Mouse (Mus musculus) embryonic facial prominence, embryonic 11.5 days (tissue): ENCODE results near the gene Zfp72. TPM values are rescaled to one million over a fixed set of nuclear protein-coding genes. Genes with fewer than 3 reads are reported as not detected.
A peak's percentile ranks its signal among the peaks of the same experiment; 100 is the strongest.

Source experiments
- ATAC-seq: fragments of 200-750 bp; cut with Nextera tagmentation; replicated peaks from 2 replicates; pipeline ENCODE4 v1.8.0; 2017; ENCODE audit warnings: low read depth; ENCODE audit not compliant: insufficient number of reproducible peaks, low FRiP score, low TSS enrichment
- DNase-seq: peaks from one replicate; pipeline ENCODE4 v3.0.0-alpha.2; 2015; ENCODE audit warnings: low spot score
- H3K27ac ChIP-seq: fragments of 300-500 bp; sonication (generic); replicated peaks from 2 replicates; pipeline ENCODE4 v1.5.1; 2014; ENCODE audit warnings: mild to moderate bottlenecking, low read depth, low read length, control low read depth
- H3K27me3 ChIP-seq: fragments of 300-500 bp; sonication (generic); 2 replicates; pipeline ENCODE4 v1.6.1; 2014; ENCODE audit warnings: mild to moderate bottlenecking, low read length, moderate library complexity, mixed read lengths; ENCODE audit not compliant: control insufficient read depth, insufficient read depth
- H3K36me3 ChIP-seq: fragments of 300-500 bp; sonication (generic); replicated peaks from 2 replicates; pipeline ENCODE4 v1.6.1; 2014; ENCODE audit warnings: low read depth, mild to moderate bottlenecking, low read length, moderate library complexity, mixed read lengths; ENCODE audit not compliant: control insufficient read depth, insufficient read depth
- H3K4me1 ChIP-seq: fragments of 300-500 bp; sonication (generic); 2 replicates; pipeline ENCODE4 v1.6.1; 2014; ENCODE audit warnings: low read length, mixed read lengths; ENCODE audit not compliant: control insufficient read depth, insufficient read depth
- H3K4me2 ChIP-seq: fragments of 300-500 bp; sonication (generic); 2 replicates; pipeline ENCODE4 v1.6.1; 2014; ENCODE audit warnings: low read depth, mild to moderate bottlenecking, control low read depth, low read length, moderate library complexity
- H3K4me3 ChIP-seq: fragments of 300-500 bp; sonication (generic); 2 replicates; pipeline ENCODE4 v1.5.1; 2014; ENCODE audit warnings: low read depth, low read length, control low read depth
- H3K9ac ChIP-seq: fragments of 300-500 bp; sonication (generic); replicated peaks from 2 replicates; pipeline ENCODE4 v1.6.1; 2014; ENCODE audit warnings: mild to moderate bottlenecking, control low read depth, low read length
- H3K9me3 ChIP-seq: fragments of 300-500 bp; sonication (generic); replicated peaks from 2 replicates; pipeline ENCODE4 v1.6.1; 2016; ENCODE audit warnings: mild to moderate bottlenecking, low read length, inconsistent platforms, mixed read lengths; ENCODE audit not compliant: control insufficient read depth
- WGBS: fragments of 180-500 bp; shearing (Covaris S2); extraction: QIAGEN DNeasy Blood & Tissue Kit; methylation state at CpG from one replicate; pipeline ENCODE4 v1.1.7; 2014; 5-methylcytosine and 5-hydroxymethylcytosine counted together
- polyA plus RNA-seq: library from polyadenylated mRNA; unstranded; fragments of >200 nt; fragmentation: Nextera tagmentation; extraction: Ambion mirVana; gene quantifications from 2 replicates; pipeline ENCODE4 v1.2.1, GENCODE M21; 2014

Zfp72 gene
- polyA plus RNA-seq, 1 experiment from 2014 or later = 8.4 TPM

DNA sequence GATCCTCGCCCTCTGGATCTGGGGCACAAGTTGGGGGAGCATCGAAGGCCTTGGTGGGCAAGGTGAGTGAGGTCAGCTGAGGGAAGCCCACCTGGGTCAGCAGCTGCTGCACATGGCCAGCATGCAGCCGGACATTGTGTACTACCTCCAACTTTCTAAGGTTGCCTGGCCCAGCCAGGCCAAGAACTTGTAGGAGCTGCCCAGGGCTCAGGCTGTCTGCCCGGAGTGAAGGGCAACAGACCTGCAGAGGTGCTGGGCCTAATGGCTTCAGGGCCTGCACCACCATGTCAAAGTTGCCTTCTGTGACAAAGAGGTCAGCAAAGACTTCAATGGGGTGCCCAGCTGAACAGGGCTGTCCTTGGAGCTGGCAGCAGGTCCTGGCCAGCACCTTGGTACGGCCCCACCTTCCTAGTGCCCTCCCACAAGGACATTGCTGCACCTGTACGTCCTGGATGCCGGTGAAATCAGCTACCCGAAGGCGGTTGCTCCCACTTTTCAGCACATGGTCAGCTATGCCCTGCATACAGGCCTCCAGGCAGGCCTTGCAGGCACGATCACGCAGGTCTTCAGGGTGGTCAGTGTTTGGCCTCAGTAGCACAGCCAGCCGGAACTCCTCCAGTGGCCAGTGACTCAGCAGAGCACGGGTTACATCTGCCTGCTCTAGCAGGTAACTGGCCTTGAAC, 27.3 kb downstream of the Zfp72 start:
- Histone ChIP-seq H3K4me2 (no peak overlapping the region), H3K27ac (no peak overlapping the region), H3K9me3 (no peaks in the 10 kb centered on the region), H3K36me3 (no peaks in the 10 kb centered on the region; the same call in 1 of the 2 replicates), H3K27me3 (no peaks in the 10 kb centered on the region), H3K4me1 (no peaks in the 10 kb centered on the region), H3K9ac (no peak overlapping the region), H3K4me3 (no peak overlapping the region)
- ATAC-seq = peak; percentile 46; the same call in 1 of the 2 replicates
- WGBS = 87% methylated on average over 13 of the region's 13 CpGs
- DNase-seq = no peak

- Histone ChIP-seq H3K4me1 (no peaks in the 10 kb centered on the region), H3K9ac (no peak overlapping the region), H3K27me3 (no peaks in the 10 kb centered on the region), H3K4me3 (no peak overlapping the region), H3K9me3 (no peaks in the 10 kb centered on the region), H3K4me2 (no peak overlapping the region), H3K27ac (no peak overlapping the region), H3K36me3 (no peaks in the 10 kb centered on the region; the same call in 1 of the 2 replicates)
- ATAC-seq = no peak
- 80% methylated on average over 2 of the region's 2 CpGs for WGBS
- no peak for DNase-seq
Observed at GRCm38 (mm10) chr13:74362218-74362617, 28.4 kb downstream of the Zfp72 start.

GRCm38 (mm10) chr13:74356491-74356890, 34.1 kb downstream of the Zfp72 start:
- Histone ChIP-seq H3K4me3 (no peak overlapping the region), H3K4me1 (no peaks in the 10 kb centered on the region), H3K9me3 (no peaks in the 10 kb centered on the region), H3K27ac (no peak overlapping the region), H3K27me3 (no peaks in the 10 kb centered on the region), H3K9ac (no peak overlapping the region), H3K4me2 (no peak overlapping the region), H3K36me3 (peaks cover 2% of the 10 kb centered on the region; the same call in 1 of the 2 replicates)
- WGBS = 96% methylated on average over 13 of the region's 13 CpGs
- no peak for ATAC-seq
- no peak for DNase-seq

DNA sequence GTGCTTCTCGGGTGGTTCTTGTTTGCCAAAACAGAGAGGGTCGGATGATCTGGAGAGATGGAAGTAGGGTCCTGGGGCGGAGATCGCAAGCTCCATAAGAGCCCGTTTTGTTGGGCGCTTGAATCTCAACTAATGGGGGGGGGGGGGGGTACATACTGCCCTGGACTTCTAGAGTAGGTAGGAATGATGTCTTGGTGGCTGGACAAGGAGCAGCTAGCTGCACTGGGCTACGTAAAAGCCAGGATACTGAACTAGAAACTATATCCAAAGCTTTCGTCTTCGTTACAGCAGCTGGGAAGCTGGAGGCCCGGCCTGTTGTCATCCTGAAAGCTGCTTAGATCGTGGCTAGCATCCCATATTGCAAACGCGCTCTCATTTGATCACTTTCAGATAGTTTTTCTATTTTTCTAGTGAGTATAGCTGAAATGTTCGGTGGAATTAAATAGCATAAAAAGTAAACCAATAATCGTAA, 40.2 kb downstream of the Zfp72 start:
- H3K36me3 ChIP-seq = no peaks in the 10 kb centered on the region
- H3K9ac ChIP-seq = peak overlapping the region; percentile 93
- no peak; the same call in 1 of the 2 replicates for ATAC-seq
- H3K4me1 ChIP-seq = no peaks in the 10 kb centered on the region
- peak overlapping the region; percentile 75 for H3K4me3 ChIP-seq
- no peak overlapping the region for H3K27ac ChIP-seq
- no peaks in the 10 kb centered on the region for H3K9me3 ChIP-seq
- 2% methylated on average over 15 of the region's 15 CpGs for WGBS
- H3K4me2 ChIP-seq = peak overlapping the region; percentile 42
- no peak for DNase-seq
- H3K27me3 ChIP-seq = no peaks in the 10 kb centered on the region

GRCm38 (mm10) chr13:74349566-74350434, 40.8 kb downstream of the Zfp72 start, which contains the start of the genes Sdha and Ccdc127:
Sdha (minus strand) TSS chr13:74350280.
Ccdc127 (plus strand) TSS chr13:74350309.
- H3K27ac ChIP-seq = no peak within 1 kb of the TSS; the same call in 1 of the 2 replicates
- 2% methylated on average over 57 of the region's 57 CpGs for WGBS
- no peaks in the 10 kb centered on the region; the same call in 1 of the 2 replicates for H3K36me3 ChIP-seq
- peak; percentile 96 for ATAC-seq
- H3K4me2 ChIP-seq = peak within 1 kb of the TSS; percentile 66
- H3K27me3 ChIP-seq = no peaks in the 10 kb centered on the region
- DNase-seq = peak; percentile 97
- peak within 1 kb of the TSS; percentile 93 for H3K9ac ChIP-seq
- H3K4me1 ChIP-seq = no peaks in the 10 kb centered on the region
- no peaks in the 10 kb centered on the region for H3K9me3 ChIP-seq
- peak within 1 kb of the TSS; percentile 75 for H3K4me3 ChIP-seq

DNA sequence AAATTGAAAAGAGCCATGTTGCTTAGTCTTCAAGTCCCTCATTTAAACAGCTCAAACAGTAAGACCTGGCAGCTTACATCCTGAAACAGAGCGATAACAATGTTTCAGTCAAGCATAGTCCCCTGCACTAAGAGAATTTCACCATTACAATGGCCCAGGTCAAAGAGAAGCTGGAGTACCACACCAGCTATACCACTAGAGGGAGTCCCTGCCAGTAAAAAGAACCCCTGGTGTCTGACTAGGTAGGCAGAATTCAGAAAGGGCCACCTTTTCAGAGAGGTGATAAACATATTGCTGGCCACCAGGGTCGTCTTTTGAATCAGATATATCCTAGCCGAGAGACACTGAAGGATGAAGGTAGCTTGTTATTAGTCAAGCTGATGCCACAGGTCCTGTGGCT, 49.6 kb downstream of the Zfp72 start:
- Histone ChIP-seq H3K4me1 (no peaks in the 10 kb centered on the region), H3K27me3 (no peaks in the 10 kb centered on the region), H3K4me2 (no peak overlapping the region), H3K27ac (no peak overlapping the region), H3K9ac (no peak overlapping the region), H3K4me3 (no peak overlapping the region), H3K9me3 (no peaks in the 10 kb centered on the region), H3K36me3 (peaks cover 8% of the 10 kb centered on the region; the same call in 1 of the 2 replicates)
- ATAC-seq (no peak), DNase-seq (peak; percentile 68)
- 56% methylated on average over 3 of the region's 3 CpGs for WGBS

DNA sequence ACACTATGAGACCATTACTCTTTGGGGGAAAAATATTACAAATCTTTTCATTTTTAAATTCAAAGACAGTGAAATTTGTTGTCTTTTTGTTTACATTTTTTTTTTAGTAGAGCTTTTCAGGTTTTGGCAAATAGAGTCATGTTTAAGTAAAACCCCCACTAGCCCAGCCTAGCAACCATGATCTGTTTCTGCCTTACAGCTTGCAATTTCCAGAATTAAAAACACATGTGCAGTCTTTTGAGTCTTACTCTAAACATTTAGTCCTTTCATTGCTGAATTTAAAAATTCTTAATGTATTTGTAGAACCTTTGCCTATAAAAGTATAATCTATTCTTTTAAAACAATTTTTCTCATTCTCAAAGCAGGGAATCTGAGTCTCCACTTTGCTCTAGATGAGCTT, 61.3 kb downstream of the Zfp72 start:
- Histone ChIP-seq H3K9ac (no peak overlapping the region), H3K27ac (no peak overlapping the region), H3K4me3 (no peak overlapping the region), H3K27me3 (no peaks in the 10 kb centered on the region), H3K36me3 (peaks cover 2% of the 10 kb centered on the region), H3K4me2 (no peak overlapping the region), H3K9me3 (no peaks in the 10 kb centered on the region), H3K4me1 (no peaks in the 10 kb centered on the region)
- DNase-seq (peak; percentile 61), ATAC-seq (no peak)
